Mouse (Mus musculus) MEL (cell line): Measurements from ENCODE around the gene Gm7995. TPM values are rescaled to one million over a fixed set of nuclear protein-coding genes. Genes with fewer than 3 reads are reported as not detected.
"Not testable (repeated sequence)": the region's sequence is repeated elsewhere in the genome, so short reads cannot be mapped to it uniquely, and the experiment has no call there.

Experiments used
- DNase-seq: peaks from one replicate; pipeline ENCODE4 v3.0.0; 2011; ENCODE audit warnings: low read depth, low spot score
- H3K27ac ChIP-seq: 2 replicates; pipeline ENCODE4 v1.5.1; 2012; ENCODE audit warnings: low read depth, mild to moderate bottlenecking, control low read depth, low read length, moderate library complexity; ENCODE audit not compliant: control insufficient read depth
- H3K27me3 ChIP-seq, 2 experiments: fragments of 150-350 bp in 1 of 2; sonication (generic) in 1 of 2; 2 replicates each; pipeline ENCODE4 v1.6.1; 2012; ENCODE audit warnings: low read length in 2 of 2, mild to moderate bottlenecking in 2 of 2, improper control_type of control experiment in 1 of 2, moderate library complexity in 1 of 2; ENCODE audit not compliant: insufficient read depth in 2 of 2, control insufficient read depth in 1 of 2
- H3K36me3 ChIP-seq, 2 experiments: 2 replicates each; pipeline ENCODE4 v1.6.1; 2012 to 2014; ENCODE audit warnings: low read length in 2 of 2, improper control_type of control experiment in 1 of 2, inconsistent platforms in 1 of 2, mild to moderate bottlenecking in 1 of 2; ENCODE audit not compliant: insufficient read depth in 2 of 2, control insufficient read depth in 1 of 2
- H3K4me1 ChIP-seq, 2 experiments: fragments of 150-350 bp in 1 of 2; sonication (generic) in 1 of 2; 2 replicates each; pipeline ENCODE4 v1.6.1; 2012; ENCODE audit warnings: low read length in 2 of 2, improper control_type of control experiment in 1 of 2, mild to moderate bottlenecking in 1 of 2; ENCODE audit not compliant: insufficient read depth in 2 of 2, control insufficient read depth in 1 of 2
- H3K4me3 ChIP-seq, 2 experiments: fragments of 150-350 bp in 1 of 2; sonication (generic) in 1 of 2; 2 replicates each; pipeline ENCODE4 v1.5.1; 2012; ENCODE audit warnings: low read depth in 2 of 2, low read length in 2 of 2, mild to moderate bottlenecking in 2 of 2, moderate library complexity in 2 of 2, control low read depth in 1 of 2, improper control_type of control experiment in 1 of 2; ENCODE audit not compliant: control insufficient read depth in 1 of 2, insufficient read depth in 1 of 2
- H3K79me2 ChIP-seq: 2 replicates; pipeline ENCODE4 v1.6.1; 2012; ENCODE audit warnings: mild to moderate bottlenecking, low read length, moderate library complexity; ENCODE audit not compliant: control insufficient read depth, poor library complexity, insufficient read depth
- H3K9ac ChIP-seq: 2 replicates; pipeline ENCODE4 v1.6.1; 2012; ENCODE audit warnings: low read depth, mild to moderate bottlenecking, control low read depth, low read length, moderate library complexity; ENCODE audit not compliant: control insufficient read depth, poor library complexity, severe bottlenecking
- H3K9me3 ChIP-seq: fragments of 150-350 bp; sonication (generic); replicated peaks from 2 replicates; pipeline ENCODE4 v1.6.1; 2012; ENCODE audit warnings: mild to moderate bottlenecking, low read length, improper control_type of control experiment, moderate library complexity; ENCODE audit not compliant: insufficient read depth
- polyA plus RNA-seq, 2 experiments: library from polyadenylated mRNA; stranded (reverse) in 1 of 2; unstranded in 1 of 2; fragments of >175 nt in 1 of 2; fragments of >200 nt in 1 of 2; gene quantifications; 2 replicates each; pipeline versions ENCODE4 v1.2.1 to v1.2.4; 2012; ENCODE audit warnings: low replicate concordance in 2 of 2, low read depth in 1 of 2; ENCODE audit not compliant: insufficient read length in 2 of 2, insufficient read depth in 1 of 2, missing spikeins in 1 of 2
- total RNA-seq: library from RNA; depleted of rRNA; stranded (reverse); fragments of 300-350 nt; gene quantifications from 2 replicates; pipeline ENCODE4 v1.2.3, GENCODE M21; 2012; rRNA removed

Gm7995 gene
- total RNA-seq (not detected in 2 replicates), polyA plus RNA-seq (not detected)

DNA sequence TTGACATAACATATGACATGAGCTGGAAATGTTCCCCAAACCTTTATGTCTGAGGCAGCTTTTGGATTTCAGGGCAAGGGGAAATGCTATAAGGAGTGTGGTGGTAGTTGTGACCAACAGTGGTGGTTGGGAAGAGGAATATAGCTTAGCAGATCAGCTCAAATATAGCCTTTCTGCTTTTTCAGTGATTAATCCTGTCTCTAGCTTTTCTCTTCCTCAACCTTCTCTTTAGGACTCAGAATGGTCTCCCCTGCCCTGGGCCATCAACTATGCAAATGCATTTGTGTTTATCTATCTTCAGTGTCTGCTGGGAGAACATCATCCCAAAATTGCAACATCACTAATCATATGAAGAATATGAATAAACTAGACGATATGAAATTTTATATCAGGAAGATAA, at the start of gene Gm7995:
Gene Gm7995 (plus strand): TSS at position 301 of the 400 bp plus-strand sequence.
- not testable (repeated sequence) for DNase-seq, H3K27ac ChIP-seq, H3K9ac ChIP-seq, H3K4me1 ChIP-seq, H3K9me3 ChIP-seq, H3K36me3 ChIP-seq, H3K4me3 ChIP-seq, H3K27me3 ChIP-seq, H3K79me2 ChIP-seq

DNA sequence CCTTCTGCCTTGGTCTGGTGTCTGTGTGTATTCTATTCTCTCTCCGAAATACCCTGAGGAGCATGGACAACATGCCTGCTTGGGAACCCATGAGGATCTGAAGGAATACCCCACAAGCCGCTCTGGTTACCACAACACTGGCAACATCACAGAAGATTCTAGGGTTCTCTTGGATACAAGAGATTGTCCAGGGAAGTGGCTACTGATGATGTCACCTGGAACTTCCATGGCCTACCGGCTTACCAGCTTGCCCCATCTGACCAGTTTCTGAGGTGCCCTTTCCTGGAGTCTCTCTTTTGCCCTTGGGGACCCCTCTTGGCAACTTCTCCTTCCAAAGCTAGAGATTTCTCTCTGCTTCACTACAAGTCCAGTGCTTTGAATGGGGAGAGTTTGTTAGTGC, 12.8 kb upstream of the Gm7995 start, which contains the start of gene Gm9611:
Gene Gm9611 (minus strand): TSS at position 101 of the 400 bp plus-strand sequence.
- not testable (repeated sequence) for H3K4me3 ChIP-seq, H3K9me3 ChIP-seq, H3K79me2 ChIP-seq, H3K27ac ChIP-seq, H3K9ac ChIP-seq, H3K27me3 ChIP-seq, H3K4me1 ChIP-seq, DNase-seq, H3K36me3 ChIP-seq

Other genes with a start within 250 kb of the Gm7995 start
- not detected in 2 replicates for gene Gm7951, start 192.8 kb upstream of the Gm7995 start, total RNA-seq
- not detected for gene Gm7951, start 192.8 kb upstream of the Gm7995 start, polyA plus RNA-seq
- not detected in 2 replicates for gene Gm17027, start 147.6 kb upstream of the Gm7995 start, total RNA-seq
- not detected for gene Gm17027, start 147.6 kb upstream of the Gm7995 start, polyA plus RNA-seq
- not detected in 2 replicates for gene Gm3573, start 119.4 kb upstream of the Gm7995 start, total RNA-seq
- not detected for gene Gm3573, start 119.4 kb upstream of the Gm7995 start, polyA plus RNA-seq
- not detected in 2 replicates for gene Gm17026, start 50.2 kb upstream of the Gm7995 start, total RNA-seq
- not detected for gene Gm17026, start 50.2 kb upstream of the Gm7995 start, polyA plus RNA-seq
- not detected in 2 replicates for gene Gm9611, start 12.9 kb upstream of the Gm7995 start, total RNA-seq
- not detected for gene Gm9611, start 12.9 kb upstream of the Gm7995 start, polyA plus RNA-seq
- not detected in 2 replicates for gene Gm8005, start 129.5 kb downstream of the Gm7995 start, total RNA-seq
- not detected for gene Gm8005, start 129.5 kb downstream of the Gm7995 start, polyA plus RNA-seq
- 0.10 and 0.12 TPM in 2 replicates for gene Gm8011, start 153.7 kb downstream of the Gm7995 start, total RNA-seq
- not detected for gene Gm8011, start 153.7 kb downstream of the Gm7995 start, polyA plus RNA-seq
- not detected in 2 replicates for gene Gm8020, start 192.1 kb downstream of the Gm7995 start, total RNA-seq
- gene Gm8020, start 192.1 kb downstream of the Gm7995 start, polyA plus RNA-seq, result not detected
- gene Gm8024, start 214.1 kb downstream of the Gm7995 start, total RNA-seq, result not detected in 2 replicates
- not detected for gene Gm8024, start 214.1 kb downstream of the Gm7995 start, polyA plus RNA-seq